Mouse (Mus musculus) lung, adult 2 months (tissue): ENCODE data around the gene Ccnt1. TPM values are rescaled to one million over a fixed set of nuclear protein-coding genes. Genes with fewer than 3 reads are reported as not detected.
A peak's percentile ranks its signal among the peaks of the same experiment; 100 is the strongest.

ENCODE experiments used
- DNase-seq: peaks from one replicate; pipeline ENCODE4 v3.0.0; 2022
- H3K4me1 ChIP-seq: fragments of 200-500 bp; 2 replicates; pipeline ENCODE4 v1.6.1; 2011; ENCODE audit warnings: low read length; ENCODE audit not compliant: control insufficient read depth, insufficient read depth
- H3K4me3 ChIP-seq: fragments of 200-500 bp; replicated peaks from 2 replicates; pipeline ENCODE3; 2011; ENCODE audit warnings: low read depth, mild to moderate bottlenecking, control low read depth, low read length; ENCODE audit errors: extremely low read depth
- CTCF ChIP-seq: fragments of 200-500 bp; IDR thresholded peaks from 2 replicates; pipeline ENCODE4 v1.5.1; 2011; ENCODE audit warnings: mild to moderate bottlenecking, low read length, control low read depth; ENCODE audit not compliant: insufficient read depth
- POLR2A ChIP-seq: fragments of 200-500 bp; IDR thresholded peaks from 2 replicates; pipeline ENCODE4 v1.6.1; 2011; ENCODE audit warnings: low read depth, mild to moderate bottlenecking, control low read depth, low read length, borderline replicate concordance; ENCODE audit errors: extremely low read depth
- WGBS: fragments of 180-500 bp; shearing (Covaris S2); methylation state at CpG from one replicate; pipeline ENCODE4 v1.1.7; 2018; 5-methylcytosine and 5-hydroxymethylcytosine counted together
- polyA plus RNA-seq: library from polyadenylated mRNA; depleted of rRNA; stranded (reverse); fragments of >200 nt; gene quantifications from 2 replicates; pipeline ENCODE4 v1.2.3, GENCODE M21; 2012

Ccnt1 gene
- polyA plus RNA-seq, 1 experiment = 13.0 TPM

GRCm38 (mm10) chr15:98512799-98513321 is 57.9 kb downstream of the Ccnt1 start:
- peak overlapping the region; percentile 1 for H3K4me3 ChIP-seq
- TF ChIP-seq CTCF (no peak), POLR2A (no peak)
- H3K4me1 ChIP-seq = peaks cover 13% of the 10 kb centered on the region
- WGBS = 16% methylated on average over 17 of the region's 17 CpGs
- peak; percentile 22 for DNase-seq

GRCm38 (mm10) chr15:98512232-98512631 is 58.5 kb downstream of the Ccnt1 start:
- 45% methylated on average over 8 of the region's 8 CpGs for WGBS
- DNase-seq = no peak
- TF ChIP-seq CTCF (no peak), POLR2A (no peak)
- H3K4me1 ChIP-seq = peaks cover 13% of the 10 kb centered on the region
- no peak overlapping the region for H3K4me3 ChIP-seq

GRCm38 (mm10) chr15:98511386-98511928 is 59.3 kb downstream of the Ccnt1 start:
- WGBS = 39% methylated on average over 13 of the region's 13 CpGs
- DNase-seq = no peak
- H3K4me3 ChIP-seq = no peak overlapping the region
- H3K4me1 ChIP-seq = peaks cover 13% of the 10 kb centered on the region
- TF ChIP-seq CTCF (no peak), POLR2A (no peak)

- peak; percentile 70 for DNase-seq
- WGBS = 25% methylated on average over 25 of the region's 25 CpGs
- peak overlapping the region; percentile 47 for H3K4me3 ChIP-seq
- peaks cover 13% of the 10 kb centered on the region for H3K4me1 ChIP-seq
- no peak for TF ChIP-seq POLR2A
- peak; percentile 84 for TF ChIP-seq CTCF
Measured at GRCm38 (mm10) chr15:98510438-98511385, 60.0 kb downstream of the Ccnt1 start.

GRCm38 (mm10) chr15:98509387-98509786 is 61.3 kb downstream of the Ccnt1 start:
- TF ChIP-seq POLR2A (no peak), CTCF (no peak)
- DNase-seq = no peak
- WGBS = 50% methylated on average over 2 of the region's 2 CpGs

GRCm38 (mm10) chr15:98507321-98507720 is 63.4 kb downstream of the Ccnt1 start:
- H3K4me1 ChIP-seq = peaks cover 7% of the 10 kb centered on the region
- TF ChIP-seq CTCF (no peak), POLR2A (no peak)

More at GRCm38 (mm10) chr15:98509387-98509786, 61.3 kb downstream of the Ccnt1 start:
- Histone ChIP-seq H3K4me3 (no peak overlapping the region), H3K4me1 (peaks cover 13% of the 10 kb centered on the region)

GRCm38 (mm10) chr15:98506253-98506957 is 64.3 kb downstream of the Ccnt1 start:
- no peak for DNase-seq
- no peak for TF ChIP-seq CTCF
- no peak for TF ChIP-seq POLR2A
- Histone ChIP-seq H3K4me1 (peaks cover 3% of the 10 kb centered on the region), H3K4me3 (no peak overlapping the region)
- WGBS = 51% methylated on average over 9 of the region's 9 CpGs

More at GRCm38 (mm10) chr15:98507321-98507720, 63.4 kb downstream of the Ccnt1 start:
- WGBS = 84% methylated on average over 6 of the region's 6 CpGs
- H3K4me3 ChIP-seq = no peak overlapping the region
- DNase-seq = no peak

- WGBS = 19% methylated on average over 18 of the region's 18 CpGs
- H3K4me1 ChIP-seq = no peaks in the 10 kb centered on the region
- DNase-seq = peak; percentile 56
- H3K4me3 ChIP-seq = no peak overlapping the region
- peak; percentile 73 for TF ChIP-seq CTCF
- TF ChIP-seq POLR2A = no peak
Measured at GRCm38 (mm10) chr15:98504514-98504913, 66.2 kb downstream of the Ccnt1 start.

GRCm38 (mm10) chr15:98503317-98503716 is 67.4 kb downstream of the Ccnt1 start:
- 78% methylated on average over 3 of the region's 3 CpGs for WGBS
- Histone ChIP-seq H3K4me3 (no peak overlapping the region), H3K4me1 (no peaks in the 10 kb centered on the region)
- TF ChIP-seq CTCF (no peak), POLR2A (no peak)
- DNase-seq = no peak
